Mouse (Mus musculus): ENCODE measurements around the gene Paqr9. TPM values are rescaled to one million over a fixed set of nuclear protein-coding genes. Genes with fewer than 3 reads are reported as not detected.

Paqr9 gene
- polyA plus RNA-seq, 1 experiment: not detected

DNA sequence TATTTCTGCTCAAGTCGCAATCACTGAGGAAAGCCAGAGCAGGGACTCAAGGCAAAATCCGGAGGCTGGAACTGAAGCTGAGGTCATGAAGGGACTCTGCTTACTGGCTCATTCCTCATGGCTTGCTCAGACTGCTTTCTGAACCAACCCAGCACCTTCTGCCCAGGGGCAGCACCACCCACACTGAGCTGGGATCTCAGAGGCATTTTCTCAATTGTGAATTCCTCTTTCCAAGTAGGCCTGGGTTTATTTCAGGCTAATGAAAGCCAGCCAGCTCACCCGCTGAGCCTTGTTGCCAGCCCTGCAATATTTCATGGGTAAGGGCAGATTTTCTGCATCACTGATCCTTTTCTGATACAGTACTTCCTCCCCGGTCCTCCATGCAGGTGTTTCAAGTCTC is 12.0 kb downstream of the Paqr9 start:
- Histone ChIP-seq H3K36me3 (replicated peaks; ENCODE audit: low read length) (no peaks in the 10 kb centered on the region), H3K4me1 (no peaks in the 10 kb centered on the region), H3K9me3 (peaks cover 11% of the 10 kb centered on the region), H3K4me3 (replicated peaks) (no peak overlapping the region), H3K27me3 (replicated peaks) (peaks cover 37% of the 10 kb centered on the region)
- no peak for TF ChIP-seq FLI1 (IDR thresholded peaks at IDR 0.05; ENCODE audit: low read length)
- TF ChIP-seq GATA1 (IDR thresholded peaks at IDR 0.05; ENCODE audit: borderline replicate concordance, low read length): no peak

DNA sequence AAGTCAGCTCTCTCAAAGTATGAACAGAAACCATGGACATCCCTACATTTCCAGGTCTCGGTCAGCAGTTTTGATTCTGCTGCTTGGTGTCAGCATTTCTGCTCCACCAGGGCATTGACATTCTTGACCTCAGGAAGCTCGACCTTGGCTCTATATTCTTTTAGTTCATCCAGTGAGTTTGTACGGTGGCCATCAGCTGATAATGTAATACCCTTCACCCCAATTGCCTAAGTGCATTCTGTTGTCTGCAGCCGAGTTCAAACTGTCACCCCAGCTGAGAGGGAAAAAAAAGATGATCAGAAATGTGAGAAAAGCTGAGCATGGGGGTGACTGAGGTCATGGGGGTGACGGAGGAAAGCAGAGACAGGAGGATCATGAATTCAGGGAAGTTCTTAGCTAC is 13.1 kb downstream of the Paqr9 start:
- TF ChIP-seq FLI1 (IDR thresholded peaks at IDR 0.05; ENCODE audit: low read length): no peak
- no peak for TF ChIP-seq GATA1 (IDR thresholded peaks at IDR 0.05; ENCODE audit: borderline replicate concordance, low read length)
- H3K9me3 ChIP-seq: peaks cover 11% of the 10 kb centered on the region
- H3K4me1 ChIP-seq: no peaks in the 10 kb centered on the region
- H3K4me3 ChIP-seq (replicated peaks): no peak overlapping the region
- H3K27me3 ChIP-seq (replicated peaks): peaks cover 30% of the 10 kb centered on the region
- no peaks in the 10 kb centered on the region for H3K36me3 ChIP-seq (replicated peaks; ENCODE audit: low read length)

DNA sequence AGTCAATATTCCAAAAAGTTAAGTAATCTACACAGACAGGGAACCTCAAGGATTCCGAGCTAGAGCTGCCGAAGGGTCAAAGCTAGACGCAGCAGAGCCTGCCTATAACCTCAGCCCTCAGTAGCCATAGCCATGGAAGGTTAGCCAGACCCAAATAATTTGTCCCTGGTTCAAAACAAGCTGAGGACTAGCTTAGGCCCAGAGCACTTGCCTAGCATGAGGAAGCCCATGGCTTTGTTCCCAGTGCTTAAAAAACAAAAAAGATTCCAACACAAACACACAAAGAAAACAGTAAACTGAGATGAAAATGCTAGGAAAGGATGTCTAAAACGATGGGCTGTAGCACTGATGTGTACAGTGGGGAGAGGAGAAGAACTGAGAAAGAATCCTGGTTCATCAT is 14.7 kb downstream of the Paqr9 start:
- TF ChIP-seq FLI1 (IDR thresholded peaks at IDR 0.05; ENCODE audit: low read length) (no peak), GATA1 (IDR thresholded peaks at IDR 0.05; ENCODE audit: borderline replicate concordance, low read length) (no peak)

DNA sequence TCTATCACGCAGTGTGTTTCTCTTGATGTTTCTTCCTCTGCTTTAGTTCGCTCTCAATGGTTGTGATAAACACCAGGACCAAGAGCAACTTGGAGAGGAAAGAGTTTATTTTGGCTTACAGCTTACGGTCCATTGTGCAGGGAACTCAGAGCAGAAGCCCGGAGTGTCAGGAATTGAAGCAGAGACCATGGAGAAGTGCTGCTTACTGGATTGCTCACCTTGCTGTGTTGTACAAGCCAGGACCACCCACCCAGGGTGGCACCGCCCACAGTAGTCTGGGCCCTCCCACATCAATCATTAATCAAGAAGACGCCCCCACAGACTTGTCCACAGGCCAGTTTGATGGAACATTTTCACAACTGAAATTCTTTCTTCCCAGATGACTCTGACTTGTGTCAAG is 18.0 kb downstream of the Paqr9 start:
- Histone ChIP-seq H3K9me3 (no peaks in the 10 kb centered on the region), H3K4me1 (no peaks in the 10 kb centered on the region), H3K36me3 (replicated peaks; ENCODE audit: low read length) (no peaks in the 10 kb centered on the region), H3K27me3 (replicated peaks) (peaks cover 30% of the 10 kb centered on the region), H3K4me3 (replicated peaks) (no peak overlapping the region)
- no peak for TF ChIP-seq GATA1 (IDR thresholded peaks at IDR 0.05; ENCODE audit: borderline replicate concordance, low read length)
- no peak for TF ChIP-seq FLI1 (IDR thresholded peaks at IDR 0.05; ENCODE audit: low read length)

More for the DNA sequence above, 14.7 kb downstream of the Paqr9 start:
- Histone ChIP-seq H3K27me3 (replicated peaks) (peaks cover 29% of the 10 kb centered on the region), H3K4me3 (replicated peaks) (no peak overlapping the region), H3K36me3 (replicated peaks; ENCODE audit: low read length) (no peaks in the 10 kb centered on the region), H3K9me3 (peaks cover 11% of the 10 kb centered on the region), H3K4me1 (no peaks in the 10 kb centered on the region)

DNA sequence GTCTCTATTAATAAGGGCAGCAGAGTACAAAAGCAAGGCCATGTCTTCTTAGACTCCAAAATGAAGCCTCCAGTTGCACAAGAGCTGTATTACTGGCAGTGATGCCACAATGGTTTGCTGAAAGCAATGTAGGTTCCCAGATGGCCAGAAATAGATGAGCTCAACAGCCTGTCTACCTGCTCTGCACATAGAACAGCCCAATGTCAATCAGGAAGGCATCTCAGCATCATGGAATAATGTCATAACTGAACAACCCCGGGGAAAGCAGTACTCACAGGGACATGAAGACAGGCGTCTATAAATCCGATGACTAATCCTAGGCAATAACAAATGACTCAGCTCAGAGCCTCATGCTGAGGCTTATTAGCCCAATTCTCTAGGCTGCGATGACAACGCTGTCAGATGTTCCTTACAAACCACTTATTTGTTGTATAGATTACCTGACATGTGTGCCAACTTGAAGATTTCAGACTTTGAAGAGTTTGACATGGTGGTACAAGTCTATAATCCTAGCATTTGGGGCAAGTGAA is 19.0 kb downstream of the Paqr9 start:
- Histone ChIP-seq H3K36me3 (replicated peaks; ENCODE audit: low read length) (no peaks in the 10 kb centered on the region), H3K4me3 (replicated peaks) (no peak overlapping the region), H3K9me3 (no peaks in the 10 kb centered on the region), H3K27me3 (replicated peaks) (peaks cover 30% of the 10 kb centered on the region), H3K4me1 (no peaks in the 10 kb centered on the region)
- no peak for TF ChIP-seq GATA1 (IDR thresholded peaks at IDR 0.05; ENCODE audit: borderline replicate concordance, low read length)

DNA sequence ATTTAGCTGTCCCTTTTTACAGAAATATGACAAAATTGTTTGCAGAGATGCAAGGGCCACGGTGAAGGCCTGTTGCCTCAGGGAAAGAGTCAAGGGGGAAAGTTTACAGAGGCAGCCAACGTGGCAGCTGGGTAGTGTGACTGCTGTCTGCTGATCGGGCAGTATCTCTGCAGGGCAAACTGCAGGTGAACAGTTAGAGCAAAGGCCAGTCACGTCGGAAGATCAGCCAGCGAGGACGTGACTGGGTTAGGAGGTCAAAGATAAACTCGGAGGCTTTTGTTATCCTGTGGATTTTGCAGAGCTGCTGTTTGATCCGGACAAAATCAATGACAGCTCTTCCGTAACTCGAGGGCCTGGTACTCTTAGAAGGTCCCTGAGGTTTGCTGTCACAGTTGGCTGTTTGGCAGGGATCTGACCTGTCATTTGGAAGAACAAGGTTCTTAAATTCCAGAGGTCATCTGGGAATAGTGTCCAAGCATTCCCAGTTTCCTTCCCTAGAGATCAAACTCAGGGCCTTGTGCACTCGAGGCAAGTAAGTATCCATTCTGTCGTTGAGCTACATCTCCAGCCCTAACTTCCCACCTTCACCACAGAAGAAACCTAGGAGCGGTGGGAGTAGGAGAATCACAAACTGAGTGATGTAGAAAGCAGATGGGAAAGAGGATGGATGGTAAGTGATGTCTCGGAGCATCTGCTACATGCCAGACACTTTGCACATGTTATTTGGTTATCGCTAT is 21.7 kb downstream of the Paqr9 start:
- H3K9me3 ChIP-seq: peaks cover 2% of the 10 kb centered on the region; the same call in 1 of the 2 replicates
- H3K27me3 ChIP-seq (replicated peaks): peaks cover 29% of the 10 kb centered on the region
- H3K4me1 ChIP-seq: no peaks in the 10 kb centered on the region
- H3K36me3 ChIP-seq (replicated peaks; ENCODE audit: low read length): no peaks in the 10 kb centered on the region
- TF ChIP-seq GATA1 (IDR thresholded peaks at IDR 0.05; ENCODE audit: borderline replicate concordance, low read length) (no peak), FLI1 (IDR thresholded peaks at IDR 0.05; ENCODE audit: low read length) (no peak)
- no peak overlapping the region for H3K4me3 ChIP-seq (replicated peaks)

DNA sequence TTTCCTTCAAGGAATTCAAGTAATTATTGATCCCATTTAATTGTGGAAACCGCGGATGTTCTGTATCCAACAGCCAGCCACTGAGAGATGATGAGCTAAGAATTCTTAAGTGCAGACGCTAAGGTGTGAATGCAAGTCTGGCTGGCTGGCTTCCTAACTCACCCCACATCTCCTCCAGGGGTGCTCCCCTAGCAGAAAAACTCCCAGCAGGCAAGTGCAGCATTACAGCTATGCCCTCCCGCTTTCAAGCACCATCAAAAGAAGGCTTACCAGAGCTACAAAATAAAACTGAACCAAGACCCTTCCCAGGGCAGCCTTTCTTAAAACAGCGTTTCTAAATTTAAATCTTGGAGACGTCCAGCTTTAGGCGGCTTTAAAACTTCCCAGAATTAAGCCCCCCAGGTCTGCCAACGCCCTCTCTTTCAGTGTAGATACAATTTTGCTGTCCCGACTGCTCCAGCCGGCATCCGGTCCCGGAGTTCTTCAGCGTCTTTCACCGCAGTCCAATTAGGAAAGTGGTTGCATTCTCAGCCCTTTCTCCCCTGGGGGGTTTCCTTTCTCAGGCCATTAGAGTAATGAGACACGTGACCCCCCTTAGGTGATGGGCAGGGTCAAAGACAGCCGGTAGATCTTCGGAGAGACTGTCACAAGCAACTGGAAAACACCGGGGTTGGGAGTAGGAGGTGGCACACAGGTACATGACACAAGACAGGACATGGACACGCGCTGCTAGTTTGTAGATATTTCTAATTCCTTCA is 22.5 kb downstream of the Paqr9 start:
- Histone ChIP-seq H3K4me1 (no peaks in the 10 kb centered on the region), H3K4me3 (replicated peaks) (peak overlapping the region; percentile 28), H3K36me3 (replicated peaks; ENCODE audit: low read length) (no peaks in the 10 kb centered on the region), H3K9me3 (peaks cover 7% of the 10 kb centered on the region; the same call in 1 of the 2 replicates), H3K27me3 (replicated peaks) (peaks cover 26% of the 10 kb centered on the region)
- TF ChIP-seq GATA1 (IDR thresholded peaks at IDR 0.05; ENCODE audit: borderline replicate concordance, low read length) (no peak), FLI1 (IDR thresholded peaks at IDR 0.05; ENCODE audit: low read length) (no peak)

DNA sequence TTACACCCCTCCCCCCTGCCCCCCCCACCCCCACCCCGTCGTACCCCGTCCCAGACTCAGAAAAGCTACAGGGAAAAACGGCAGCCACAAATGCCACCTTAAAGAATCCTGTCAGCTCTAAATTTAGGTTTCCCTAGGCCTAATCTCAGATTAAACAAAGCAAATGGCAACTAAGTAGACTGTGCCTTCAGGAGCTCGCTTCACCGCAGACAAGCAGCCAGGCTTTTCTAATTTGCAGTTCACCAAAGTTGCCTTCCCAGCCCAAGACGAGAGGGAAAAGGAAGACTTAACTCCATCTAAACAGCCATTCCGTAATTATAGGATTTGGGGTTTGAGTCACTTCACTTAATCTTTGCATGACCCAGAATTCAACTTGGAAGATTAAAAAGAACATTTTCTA is 23.1 kb downstream of the Paqr9 start:
- H3K9me3 ChIP-seq: peaks cover 7% of the 10 kb centered on the region; the same call in 1 of the 2 replicates
- no peaks in the 10 kb centered on the region for H3K4me1 ChIP-seq
- TF ChIP-seq FLI1 (IDR thresholded peaks at IDR 0.05; ENCODE audit: low read length): no peak
- no peak for TF ChIP-seq GATA1 (IDR thresholded peaks at IDR 0.05; ENCODE audit: borderline replicate concordance, low read length)
- no peak overlapping the region for H3K4me3 ChIP-seq (replicated peaks)
- H3K27me3 ChIP-seq (replicated peaks): peaks cover 26% of the 10 kb centered on the region
- no peaks in the 10 kb centered on the region for H3K36me3 ChIP-seq (replicated peaks; ENCODE audit: low read length)

DNA sequence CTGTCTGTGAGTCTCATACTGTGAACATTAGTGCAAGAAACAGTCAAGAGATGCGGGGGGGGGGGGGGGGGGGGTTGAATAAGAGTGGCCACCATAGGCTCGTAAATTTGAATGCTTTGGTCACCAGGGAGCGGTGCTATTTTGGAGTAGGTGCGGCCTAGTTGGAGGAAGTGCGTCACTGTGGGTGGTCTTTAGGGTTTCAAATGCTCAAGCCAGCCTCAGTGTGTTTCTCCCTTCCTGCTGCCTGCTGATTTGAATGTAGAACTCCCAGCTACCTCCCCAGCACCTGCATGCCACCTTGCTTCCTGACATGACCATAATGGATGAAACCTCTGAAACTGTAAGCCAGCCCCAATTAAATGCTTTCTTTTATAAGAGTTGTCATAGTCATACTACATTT is 26.6 kb downstream of the Paqr9 start:
- peaks cover 12% of the 10 kb centered on the region for H3K9me3 ChIP-seq
- peaks cover 2% of the 10 kb centered on the region; the same call in 1 of the 2 replicates for H3K4me1 ChIP-seq
- TF ChIP-seq FLI1 (IDR thresholded peaks at IDR 0.05; ENCODE audit: low read length): no peak
- TF ChIP-seq GATA1 (IDR thresholded peaks at IDR 0.05; ENCODE audit: borderline replicate concordance, low read length): no peak
- H3K36me3 ChIP-seq (replicated peaks; ENCODE audit: low read length): no peaks in the 10 kb centered on the region
- peaks cover 24% of the 10 kb centered on the region for H3K27me3 ChIP-seq (replicated peaks)
- no peak overlapping the region for H3K4me3 ChIP-seq (replicated peaks)

DNA sequence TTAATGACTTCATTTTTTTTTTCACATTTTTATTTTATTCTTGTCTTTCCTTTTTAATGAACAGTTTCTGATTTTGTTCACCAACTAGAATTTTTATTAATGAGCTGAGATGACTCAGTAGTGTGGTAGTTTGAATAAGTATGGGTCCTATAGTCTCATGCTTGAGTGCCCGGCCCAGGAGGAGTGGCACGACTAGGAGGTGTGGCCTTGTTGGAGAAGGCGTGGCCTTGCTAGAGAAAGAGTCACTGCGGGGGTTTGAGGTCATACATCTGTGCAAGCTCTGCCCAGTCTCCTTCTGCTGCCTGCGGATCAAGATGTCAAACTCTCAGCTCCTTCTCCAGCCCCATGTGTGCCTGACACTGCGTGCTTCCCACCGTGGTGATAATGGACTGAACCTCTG is 28.6 kb downstream of the Paqr9 start:
- H3K36me3 ChIP-seq (replicated peaks; ENCODE audit: low read length): no peaks in the 10 kb centered on the region
- TF ChIP-seq FLI1 (IDR thresholded peaks at IDR 0.05; ENCODE audit: low read length) (no peak), GATA1 (IDR thresholded peaks at IDR 0.05; ENCODE audit: borderline replicate concordance, low read length) (no peak)
- H3K4me1 ChIP-seq: peaks cover 3% of the 10 kb centered on the region; the same call in 1 of the 2 replicates
- H3K9me3 ChIP-seq: peaks cover 12% of the 10 kb centered on the region
- no peak overlapping the region for H3K4me3 ChIP-seq (replicated peaks)
- peaks cover 13% of the 10 kb centered on the region for H3K27me3 ChIP-seq (replicated peaks)

Measured in megakaryocyte, embryonic 14.5 days (primary cell).